Mouse (Mus musculus) forebrain, embryonic 16.5 days (tissue): Measurements from ENCODE around the gene Gas2l3. TPM values are rescaled to one million over a fixed set of nuclear protein-coding genes. Genes with fewer than 3 reads are reported as not detected.

ENCODE experiments used
- ATAC-seq: fragments of 200-750 bp; cut with Nextera tagmentation; 2 replicates; pipeline ENCODE4 v1.8.0; 2017; ENCODE audit warnings: mild to moderate bottlenecking, moderate library complexity
- H3K27ac ChIP-seq: fragments of 300-500 bp; sonication (generic); 2 replicates; pipeline ENCODE4 v1.5.1; 2014; ENCODE audit warnings: low read length, control low read depth
- H3K27me3 ChIP-seq: fragments of 300-500 bp; sonication (generic); replicated peaks from 2 replicates; pipeline ENCODE4 v1.6.1; 2014; ENCODE audit warnings: low read length; ENCODE audit not compliant: control insufficient read depth, insufficient read depth
- H3K36me3 ChIP-seq: fragments of 300-500 bp; sonication (generic); 2 replicates; pipeline ENCODE4 v1.6.1; 2014; ENCODE audit not compliant: control insufficient read depth, insufficient read depth
- H3K4me1 ChIP-seq: fragments of 300-500 bp; sonication (generic); replicated peaks from 2 replicates; pipeline ENCODE4 v1.6.1; 2014; ENCODE audit warnings: low read length; ENCODE audit not compliant: control insufficient read depth, insufficient read depth
- H3K4me2 ChIP-seq: fragments of 300-500 bp; sonication (generic); 2 replicates; pipeline ENCODE4 v1.6.1; 2014; ENCODE audit warnings: mild to moderate bottlenecking, low read length, control low read depth
- H3K4me3 ChIP-seq: fragments of 300-500 bp; sonication (generic); replicated peaks from 2 replicates; pipeline ENCODE4 v1.5.1; 2014; ENCODE audit warnings: mild to moderate bottlenecking, low read length, control low read depth
- H3K9ac ChIP-seq: fragments of 300-500 bp; sonication (generic); replicated peaks from 2 replicates; pipeline ENCODE4 v1.6.1; 2014; ENCODE audit warnings: low read depth, low read length, control low read depth
- H3K9me3 ChIP-seq: fragments of 300-500 bp; sonication (generic); 2 replicates; pipeline ENCODE4 v1.6.1; 2016; ENCODE audit warnings: low read length; ENCODE audit not compliant: control insufficient read depth
- WGBS: fragments of 180-500 bp; shearing (Covaris S2); extraction: QIAGEN DNeasy Blood & Tissue Kit; methylation state at CpG from one replicate; pipeline ENCODE4 v1.1.7; 2014; 5-methylcytosine and 5-hydroxymethylcytosine counted together
- polyA plus RNA-seq: library from polyadenylated mRNA; unstranded; fragments of >200 nt; fragmentation: Nextera tagmentation; extraction: Ambion mirVana; gene quantifications from 2 replicates; pipeline ENCODE4 v1.2.1, GENCODE M21; 2015

Gene Gas2l3
- polyA plus RNA-seq, 1 experiment from 2014 or later = 10.2 TPM

- no peak overlapping the region for H3K4me3 ChIP-seq
- no peaks in the 10 kb centered on the region for H3K36me3 ChIP-seq
- H3K9me3 ChIP-seq = no peaks in the 10 kb centered on the region
- no peak overlapping the region for H3K27ac ChIP-seq
- ATAC-seq = no peak
- no peak overlapping the region for H3K9ac ChIP-seq
- no peak overlapping the region for H3K4me2 ChIP-seq
- H3K27me3 ChIP-seq = no peaks in the 10 kb centered on the region
- peaks cover 5% of the 10 kb centered on the region; the same call in 1 of the 2 replicates for H3K4me1 ChIP-seq
- WGBS = 23% methylated on average over 7 of the region's 7 CpGs
Measured at GRCm38 (mm10) chr10:89481638-89482037, 37.9 kb upstream of the Gas2l3 start.

DNA sequence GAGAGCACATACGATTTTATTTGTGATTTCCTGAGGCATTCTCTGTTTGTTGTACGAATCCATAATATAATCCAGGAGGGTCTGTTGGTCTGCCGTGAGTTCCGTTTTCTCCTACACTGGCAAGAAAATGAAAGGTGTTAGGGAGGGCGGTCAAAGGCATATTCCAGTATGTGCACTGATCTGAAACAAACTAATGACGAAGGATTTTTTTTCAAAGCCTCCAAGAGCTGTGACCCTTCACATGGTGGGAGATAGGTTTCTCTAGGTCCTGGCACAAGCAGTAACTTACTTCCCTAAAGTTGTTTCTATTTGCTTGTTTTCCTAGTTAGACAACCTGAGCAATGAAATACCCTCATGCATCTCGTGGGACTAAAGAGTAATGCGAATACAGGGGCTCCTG lies 35.0 kb upstream of the Gas2l3 start:
- H3K36me3 ChIP-seq = no peaks in the 10 kb centered on the region
- no peaks in the 10 kb centered on the region for H3K9me3 ChIP-seq
- no peak overlapping the region for H3K4me2 ChIP-seq
- H3K27me3 ChIP-seq = no peaks in the 10 kb centered on the region
- peaks cover 5% of the 10 kb centered on the region; the same call in 1 of the 2 replicates for H3K4me1 ChIP-seq
- H3K27ac ChIP-seq = no peak overlapping the region
- H3K4me3 ChIP-seq = no peak overlapping the region
- 87% methylated on average over 8 of the region's 8 CpGs for WGBS
- no peak for ATAC-seq
- no peak overlapping the region for H3K9ac ChIP-seq

- H3K4me3 ChIP-seq = no peak overlapping the region
- H3K36me3 ChIP-seq = no peaks in the 10 kb centered on the region
- H3K9me3 ChIP-seq = peaks cover 8% of the 10 kb centered on the region
- WGBS = 35% methylated on average over 7 of the region's 7 CpGs
- no peak for ATAC-seq
- H3K4me2 ChIP-seq = no peak overlapping the region
- no peak overlapping the region for H3K27ac ChIP-seq
- H3K4me1 ChIP-seq = no peaks in the 10 kb centered on the region
- no peak overlapping the region for H3K9ac ChIP-seq
- no peaks in the 10 kb centered on the region for H3K27me3 ChIP-seq
Measured at GRCm38 (mm10) chr10:89470596-89471353, 27.0 kb upstream of the Gas2l3 start.

- H3K9me3 ChIP-seq = peaks cover 2% of the 10 kb centered on the region
- ATAC-seq = no peak
- no peaks in the 10 kb centered on the region for H3K27me3 ChIP-seq
- no peaks in the 10 kb centered on the region for H3K36me3 ChIP-seq
- no peak overlapping the region for H3K4me3 ChIP-seq
- no peak overlapping the region for H3K27ac ChIP-seq
- no peak overlapping the region for H3K9ac ChIP-seq
- no peak overlapping the region for H3K4me2 ChIP-seq
- 0 out of 2 replicates have a peak, but pooled peaks cover 2% of the 10 kb centered on the region for H3K4me1 ChIP-seq
- 87% methylated on average over 4 of the region's 4 CpGs for WGBS
Measured at GRCm38 (mm10) chr10:89464760-89465405, 21.1 kb upstream of the Gas2l3 start.

DNA sequence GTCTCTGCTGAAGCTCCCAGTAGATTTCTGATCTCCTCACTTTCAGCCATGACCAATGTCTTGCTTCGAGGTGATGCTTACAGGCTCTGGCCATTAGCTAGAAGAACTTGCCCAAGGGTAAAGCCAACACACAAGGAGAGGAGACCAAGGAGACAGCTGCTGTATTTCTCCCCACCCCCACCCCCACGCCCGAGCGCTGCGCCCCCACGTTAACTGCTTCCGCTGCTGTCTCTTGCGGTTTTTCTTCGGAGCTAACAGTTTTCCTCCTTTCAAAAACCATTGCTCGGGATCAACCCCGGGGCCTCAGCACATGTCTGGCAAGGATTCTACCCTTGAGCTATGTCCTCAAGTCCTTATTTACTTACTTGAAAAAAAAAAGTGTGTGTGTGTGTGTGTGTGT lies 19.1 kb upstream of the Gas2l3 start:
- ATAC-seq = no peak
- 78% methylated on average over 11 of the region's 11 CpGs for WGBS
- no peaks in the 10 kb centered on the region for H3K36me3 ChIP-seq
- H3K4me2 ChIP-seq = no peak overlapping the region
- no peak overlapping the region for H3K27ac ChIP-seq
- no peak overlapping the region for H3K4me3 ChIP-seq
- H3K9me3 ChIP-seq = no peaks in the 10 kb centered on the region
- 0 out of 2 replicates have a peak, but pooled peaks cover 2% of the 10 kb centered on the region for H3K4me1 ChIP-seq
- H3K27me3 ChIP-seq = no peaks in the 10 kb centered on the region
- no peak overlapping the region for H3K9ac ChIP-seq

- peak; percentile 90 for ATAC-seq
- WGBS = 17% methylated on average over 14 of the region's 14 CpGs
- H3K36me3 ChIP-seq = no peaks in the 10 kb centered on the region
- H3K27ac ChIP-seq = no peak overlapping the region
- no peak overlapping the region for H3K4me2 ChIP-seq
- no peak overlapping the region for H3K4me3 ChIP-seq
- H3K27me3 ChIP-seq = no peaks in the 10 kb centered on the region
- 0 out of 2 replicates have a peak, but pooled peaks cover 2% of the 10 kb centered on the region for H3K4me1 ChIP-seq
- H3K9ac ChIP-seq = no peak overlapping the region
- H3K9me3 ChIP-seq = no peaks in the 10 kb centered on the region
Measured at GRCm38 (mm10) chr10:89461856-89462507, 18.2 kb upstream of the Gas2l3 start.

DNA sequence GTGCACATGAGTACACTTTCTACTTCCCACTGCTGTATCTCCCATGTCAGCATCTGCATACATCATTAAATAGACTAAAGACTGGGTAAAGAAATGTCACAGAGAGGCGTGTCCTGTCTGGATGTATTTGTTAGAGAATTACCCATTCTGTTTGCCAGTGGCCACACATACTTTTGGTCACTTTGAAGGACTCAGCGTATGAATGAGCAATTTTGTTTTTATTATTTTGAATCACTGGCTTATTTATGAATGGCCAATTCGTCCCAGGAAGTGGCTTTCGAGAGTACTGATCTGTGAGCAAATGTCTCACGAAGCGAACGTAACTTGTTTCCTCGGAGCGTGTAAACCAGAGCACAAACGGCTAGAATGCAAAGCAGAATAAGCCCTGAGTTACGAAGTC lies 17.2 kb upstream of the Gas2l3 start:
- H3K27ac ChIP-seq = no peak overlapping the region
- H3K9ac ChIP-seq = no peak overlapping the region
- H3K27me3 ChIP-seq = no peaks in the 10 kb centered on the region
- no peak for ATAC-seq
- no peaks in the 10 kb centered on the region for H3K9me3 ChIP-seq
- H3K4me3 ChIP-seq = no peak overlapping the region
- WGBS = 61% methylated on average over 11 of the region's 11 CpGs
- H3K36me3 ChIP-seq = no peaks in the 10 kb centered on the region
- no peak overlapping the region for H3K4me2 ChIP-seq
- H3K4me1 ChIP-seq = 0 out of 2 replicates have a peak, but pooled peaks cover 2% of the 10 kb centered on the region

DNA sequence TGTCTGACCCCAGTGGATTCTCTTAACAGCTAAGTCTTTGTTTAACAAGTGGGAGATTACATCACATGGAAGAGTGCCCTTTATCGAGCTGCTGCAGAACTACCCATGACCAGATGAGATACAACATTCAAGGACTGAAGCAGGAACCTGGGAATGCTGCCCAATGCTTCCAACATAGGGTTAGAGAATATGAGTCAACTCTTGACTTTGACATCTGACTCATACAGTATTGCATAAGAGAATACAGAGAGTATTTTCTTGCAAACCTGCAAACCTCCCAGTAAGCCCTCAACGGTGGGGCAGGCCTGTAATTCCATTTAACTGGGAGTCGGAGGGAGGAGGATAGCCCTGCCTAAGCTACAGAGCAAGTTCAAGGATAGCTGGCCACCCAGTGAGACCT lies 15.0 kb upstream of the Gas2l3 start:
- ATAC-seq = no peak

DNA sequence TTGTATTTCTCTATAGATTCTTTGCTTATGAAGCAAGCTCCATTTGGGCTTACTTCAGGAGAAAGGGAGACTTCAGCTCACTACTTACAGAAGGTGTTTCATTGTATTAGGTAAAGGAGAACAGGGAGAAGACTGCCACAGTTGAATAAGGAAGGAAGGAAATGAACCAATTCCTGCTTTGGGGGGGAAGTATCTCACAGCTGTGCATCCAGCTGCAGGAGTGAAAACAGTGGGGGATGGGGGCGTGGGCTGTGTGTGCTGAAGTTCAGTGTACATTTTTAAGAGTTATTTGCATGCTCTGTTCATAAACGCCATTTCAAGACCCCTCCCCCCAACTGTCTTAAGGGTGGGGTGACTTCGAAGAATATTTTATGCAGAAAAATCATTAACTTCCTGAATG lies 10.0 kb upstream of the Gas2l3 start:
- Histone ChIP-seq H3K9ac (no peak overlapping the region), H3K9me3 (no peaks in the 10 kb centered on the region), H3K36me3 (no peaks in the 10 kb centered on the region), H3K27me3 (no peaks in the 10 kb centered on the region; the same call in 1 of the 2 replicates), H3K4me3 (no peak overlapping the region), H3K27ac (no peak overlapping the region), H3K4me1 (peaks cover 9% of the 10 kb centered on the region), H3K4me2 (no peak overlapping the region)
- ATAC-seq = no peak
- WGBS = 79% methylated on average over 3 of the region's 3 CpGs

More for the DNA sequence above, 15.0 kb upstream of the Gas2l3 start:
- no peaks in the 10 kb centered on the region for H3K9me3 ChIP-seq
- H3K4me2 ChIP-seq = no peak overlapping the region
- H3K27ac ChIP-seq = no peak overlapping the region
- no peaks in the 10 kb centered on the region for H3K36me3 ChIP-seq
- WGBS = 78% methylated on average over 3 of the region's 3 CpGs
- H3K4me3 ChIP-seq = no peak overlapping the region
- H3K9ac ChIP-seq = no peak overlapping the region
- no peaks in the 10 kb centered on the region for H3K27me3 ChIP-seq
- H3K4me1 ChIP-seq = 0 out of 2 replicates have a peak, but pooled peaks cover 2% of the 10 kb centered on the region
